Mouse (Mus musculus): ENCODE measurements at regions not wholly inside any gene's neighbourhood (a gene's known extent, or its start where the extent isn't known, plus 50 kb on each side); places are given as distances from the start of the nearest gene placed in this dataset.

GRCm38 (mm10) chr13:83206622-83207021 is 297.2 kb upstream of the Mef2c start:
- no peak for DNase-seq (ENCODE audit: inconsistent age in 2 of 2, low spot score in 1 of 2)

DNA sequence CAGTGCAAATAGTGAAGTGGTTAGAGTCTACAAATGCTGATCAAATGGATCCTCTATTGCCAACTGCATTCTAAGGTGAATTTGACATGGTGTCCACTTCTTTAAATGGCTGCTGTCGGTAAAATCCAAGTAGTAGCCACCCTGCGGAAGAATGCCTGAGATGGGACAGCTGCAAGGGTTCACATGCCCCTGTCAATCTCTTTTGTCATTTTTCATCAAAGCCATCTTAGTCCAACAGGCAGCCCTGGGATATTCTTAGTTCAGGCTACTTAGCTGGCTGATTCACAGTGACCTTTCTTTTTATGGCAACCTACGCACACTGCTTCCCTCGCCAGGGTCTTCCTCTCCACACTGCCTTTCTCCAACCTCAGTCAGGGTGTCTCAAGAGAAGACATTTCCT is 296.3 kb upstream of the Mef2c start:
- no peak for DNase-seq (ENCODE audit: inconsistent age in 2 of 2, low spot score in 1 of 2)

DNA sequence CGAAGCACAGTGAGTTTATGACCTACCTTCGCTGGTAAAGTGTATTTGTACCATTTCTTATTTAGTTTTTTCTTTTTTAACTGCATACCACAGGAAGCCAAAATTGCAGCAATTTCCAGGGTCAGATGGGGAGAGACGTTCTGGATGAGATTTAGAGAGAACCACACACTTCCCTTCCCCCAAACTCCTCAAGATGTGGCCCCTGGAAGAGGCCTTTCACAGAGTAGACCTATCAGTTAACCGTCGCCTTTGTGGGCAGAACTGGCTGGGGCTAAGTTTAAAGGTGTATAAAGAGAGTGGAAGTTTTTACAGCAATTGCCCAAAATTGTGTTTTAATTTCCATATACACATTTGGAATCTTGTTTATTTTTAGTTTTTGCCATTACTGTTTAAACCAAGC is 295.7 kb upstream of the Mef2c start:
- no peak for DNase-seq (ENCODE audit: inconsistent age in 2 of 2, low spot score in 1 of 2)

GRCm38 (mm10) chr13:83214811-83215210 is 289.0 kb upstream of the Mef2c start:
- no peak for DNase-seq (ENCODE audit: inconsistent age in 2 of 2, low spot score in 1 of 2)

DNA sequence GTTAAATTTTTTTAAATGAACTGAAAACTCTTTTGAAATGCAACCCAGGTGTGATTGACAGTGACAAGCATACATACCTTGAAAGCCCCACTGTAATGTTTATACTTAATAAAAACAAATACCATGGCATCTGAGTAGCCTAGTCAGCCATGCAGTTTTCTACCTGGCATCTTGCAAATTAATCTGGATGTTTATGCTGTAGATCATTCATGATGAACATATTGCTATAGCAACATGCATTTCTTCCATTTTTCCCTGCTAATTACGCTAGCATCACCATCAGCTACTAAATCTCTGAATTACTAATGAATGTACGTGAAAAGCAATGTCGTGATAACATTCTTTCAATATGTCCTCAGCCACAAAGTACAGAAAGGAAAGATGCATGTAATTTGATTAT is 287.4 kb upstream of the Mef2c start:
- no peak for DNase-seq (ENCODE audit: inconsistent age in 2 of 2, low spot score in 1 of 2)

DNA sequence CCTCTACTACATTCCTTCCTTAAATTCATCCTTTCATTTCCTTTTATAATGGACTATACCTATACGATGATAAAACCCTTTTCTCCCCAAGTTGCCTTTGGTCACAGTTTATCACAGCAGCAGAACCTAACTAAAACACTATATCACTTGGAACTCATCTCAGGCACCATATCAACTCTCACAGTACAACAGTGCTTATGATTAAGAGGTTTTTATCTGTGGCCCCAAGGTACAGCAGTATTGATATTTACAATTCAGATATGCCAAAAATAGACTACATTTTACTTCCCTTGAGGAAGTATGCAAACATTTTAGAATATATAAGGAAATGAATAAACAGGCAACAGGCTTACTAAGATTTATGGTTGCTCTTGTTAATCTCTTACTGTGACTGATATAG is 251.4 kb upstream of the Mef2c start:
- no peak for DNase-seq (ENCODE audit: inconsistent age in 2 of 2, low spot score in 1 of 2)

DNA sequence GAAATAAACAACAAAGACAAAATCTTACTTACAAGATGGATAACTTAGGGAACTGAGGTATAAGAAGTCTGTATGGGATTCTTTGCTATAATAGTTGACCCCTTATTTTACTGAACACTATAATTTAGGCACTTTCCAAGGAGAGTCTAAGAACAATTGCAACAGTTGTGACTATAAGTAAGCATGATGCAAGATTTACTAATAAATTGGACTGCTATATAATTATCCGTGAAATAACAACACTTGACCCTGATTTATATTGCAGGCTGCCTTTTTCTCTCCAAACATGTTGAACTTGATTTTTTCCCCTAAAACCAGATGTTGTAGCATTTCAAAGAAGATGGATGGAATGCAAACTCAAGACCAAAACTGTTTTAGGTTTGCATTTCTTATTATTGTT is 237.2 kb upstream of the Mef2c start:
- no peak for DNase-seq (ENCODE audit: inconsistent age in 2 of 2, low spot score in 1 of 2)

- DNase-seq (ENCODE audit: inconsistent age in 2 of 2, low spot score in 1 of 2), result no peak
These were observed 235.2 kb upstream of the Mef2c start for GRCm38 (mm10) chr13:83268663-83269062.

- DNase-seq (ENCODE audit: inconsistent age in 2 of 2, low spot score in 1 of 2), result no peak
These were observed 225.1 kb upstream of the Mef2c start for GRCm38 (mm10) chr13:83278695-83279094.

GRCm38 (mm10) chr13:83307696-83308095 is 196.1 kb upstream of the Mef2c start:
- DNase-seq (ENCODE audit: inconsistent age in 2 of 2, low spot score in 1 of 2), result no peak

GRCm38 (mm10) chr13:83328488-83328887 is 175.3 kb upstream of the Mef2c start:
- DNase-seq (ENCODE audit: inconsistent age in 2 of 2, low spot score in 1 of 2), result no peak

DNA sequence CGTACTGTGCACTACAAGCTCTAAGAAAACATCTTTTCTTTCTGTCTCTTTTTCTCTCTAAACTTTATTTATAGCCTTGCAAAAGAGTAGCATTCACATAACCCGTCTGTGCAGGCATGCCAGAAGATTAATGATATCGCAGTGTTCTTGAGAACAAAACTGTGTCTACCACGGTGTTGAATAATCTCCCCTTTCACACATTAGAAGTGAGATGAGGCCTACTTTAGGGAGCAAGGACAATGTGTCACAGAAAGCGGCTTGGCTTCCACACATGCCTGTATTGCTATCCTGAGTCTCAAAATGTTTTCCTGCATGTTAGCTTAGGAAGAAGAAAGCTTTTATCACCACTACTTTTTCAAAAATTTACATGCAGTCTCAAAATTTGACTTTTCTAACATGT is 170.1 kb upstream of the Mef2c start:
- DNase-seq (ENCODE audit: inconsistent age in 2 of 2, low spot score in 1 of 2), result no peak

DNA sequence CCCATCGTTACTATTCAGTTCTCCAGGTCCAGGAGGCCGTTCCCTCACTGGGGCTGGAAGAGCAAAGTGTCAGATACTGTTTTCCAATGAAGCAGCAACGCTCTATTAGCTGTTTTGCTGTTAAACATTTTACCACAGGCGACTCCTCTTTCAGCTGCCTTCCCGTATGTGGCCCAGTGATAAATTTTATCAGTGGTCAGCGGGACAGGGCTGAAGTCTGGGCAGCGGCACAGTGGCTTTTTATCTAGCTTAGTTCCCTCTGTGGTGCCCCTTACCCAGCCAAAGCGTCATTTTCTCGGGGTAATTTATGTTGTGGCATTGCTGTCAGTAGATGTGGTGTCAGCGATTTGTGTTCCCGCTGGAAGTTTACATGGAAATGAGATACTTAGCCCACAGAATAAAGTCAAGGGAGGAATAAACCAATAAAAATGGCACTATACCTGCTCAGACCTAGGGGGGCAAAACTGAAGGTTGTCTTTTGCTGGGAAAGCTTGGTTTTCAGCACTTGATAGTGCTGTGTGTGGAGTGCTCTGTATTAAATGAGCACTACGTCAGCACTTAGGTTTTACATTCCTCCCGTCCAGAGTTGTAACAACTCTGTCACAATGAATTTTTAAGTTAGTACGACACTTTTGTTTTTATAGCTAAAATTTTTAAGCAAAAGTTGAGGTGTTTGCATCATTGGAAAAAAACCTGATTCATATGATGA is 159.1 kb upstream of the Mef2c start:
- no peak for DNase-seq (ENCODE audit: inconsistent age in 2 of 2, low spot score in 1 of 2)

- no peak for DNase-seq (ENCODE audit: inconsistent age in 2 of 2, low spot score in 1 of 2)
These were observed 148.5 kb upstream of the Mef2c start for GRCm38 (mm10) chr13:83355341-83355740.

- DNase-seq (ENCODE audit: inconsistent age in 2 of 2, low spot score in 1 of 2), result no peak
These were observed 143.3 kb upstream of the Mef2c start for GRCm38 (mm10) chr13:83360529-83360928.

DNA sequence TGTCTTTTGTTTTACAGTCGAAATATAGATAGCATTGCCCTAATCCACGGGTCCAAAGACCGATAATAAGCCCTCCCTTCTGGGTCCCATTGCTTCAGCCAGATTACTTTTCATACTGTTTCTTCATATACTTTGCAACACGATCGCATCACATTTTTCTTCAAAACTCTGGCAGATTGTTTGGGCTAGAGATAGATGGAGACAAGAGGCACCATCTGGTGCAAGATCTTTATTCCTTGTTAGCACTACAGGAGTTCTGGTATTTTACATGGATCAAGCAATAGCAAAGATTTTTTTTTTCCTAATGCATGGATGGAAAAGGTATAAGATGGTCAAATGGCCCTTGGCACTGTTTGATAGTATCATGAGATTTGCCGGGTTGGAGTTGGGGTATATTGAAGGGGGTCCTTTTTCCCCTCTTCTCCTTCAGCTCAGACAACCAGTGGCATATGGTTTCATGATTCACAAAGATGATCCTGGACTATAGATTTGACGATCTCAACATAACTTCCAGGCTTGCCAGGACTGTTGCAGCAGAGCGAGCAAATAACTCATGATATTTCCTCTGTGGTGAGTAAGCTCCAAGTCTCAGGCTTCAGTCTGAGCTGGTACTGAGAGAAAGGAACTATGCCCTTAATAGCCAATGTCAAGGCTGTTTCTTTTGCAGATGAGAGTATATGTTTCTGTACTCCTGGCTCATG is 127.6 kb upstream of the Mef2c start:
- no peak for DNase-seq (ENCODE audit: inconsistent age in 2 of 2, low spot score in 1 of 2)

GRCm38 (mm10) chr13:83378644-83379043 is 125.2 kb upstream of the Mef2c start:
- DNase-seq (ENCODE audit: inconsistent age in 2 of 2, low spot score in 1 of 2), result no peak

- DNase-seq (ENCODE audit: inconsistent age in 2 of 2, low spot score in 1 of 2), result no peak
These were observed 121.2 kb upstream of the Mef2c start for GRCm38 (mm10) chr13:83382609-83383008.

GRCm38 (mm10) chr13:83394773-83395172 is 109.1 kb upstream of the Mef2c start:
- no peak for DNase-seq (ENCODE audit: inconsistent age in 2 of 2, low spot score in 1 of 2)

GRCm38 (mm10) chr13:83399381-83399780 is 104.5 kb upstream of the Mef2c start:
- DNase-seq (ENCODE audit: inconsistent age in 2 of 2, low spot score in 1 of 2), result no peak

GRCm38 (mm10) chr13:83439619-83440436 is 64.0 kb upstream of the Mef2c start:
- DNase-seq (ENCODE audit: inconsistent age in 2 of 2, low spot score in 1 of 2), result no peak

DNA sequence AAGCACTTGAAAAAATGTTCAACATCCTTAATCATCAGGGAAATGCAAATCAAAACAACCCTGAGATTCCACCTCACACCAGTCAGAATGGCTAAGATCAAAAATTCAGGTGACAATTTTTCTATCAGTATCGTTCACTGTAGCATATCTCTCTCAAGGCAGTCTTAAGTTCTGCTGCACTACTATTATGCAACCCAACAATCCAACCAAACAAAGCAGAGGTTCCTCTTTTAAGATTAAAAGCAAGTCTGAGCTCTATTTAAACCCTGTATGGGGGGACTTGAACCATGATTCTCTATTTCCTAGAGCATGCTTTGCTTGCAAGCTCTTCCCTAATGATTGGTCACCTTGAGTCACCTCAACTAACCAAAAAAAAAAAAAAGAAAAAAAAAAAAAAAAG is 59.6 kb upstream of the Mef2c start:
- DNase-seq (ENCODE audit: inconsistent age in 2 of 2, low spot score in 1 of 2), result no peak

Data from adrenal gland, adult (tissue).